Mouse (Mus musculus) CH12.LX (cell line): ENCODE results near the gene Mrps14. TPM values are rescaled to one million over a fixed set of nuclear protein-coding genes. Genes with fewer than 3 reads are reported as not detected.

Experiments used
- DNase-seq: peaks from one replicate; pipeline ENCODE4 v3.0.0-alpha.2; 2013; ENCODE audit errors: extremely low read depth
- H3K27ac ChIP-seq: 2 replicates; pipeline ENCODE4 v1.5.1; 2012; ENCODE audit warnings: low read depth, mild to moderate bottlenecking, control low read depth, moderate library complexity; ENCODE audit not compliant: insufficient read depth
- H3K27me3 ChIP-seq: replicated peaks from 2 replicates; pipeline ENCODE3; 2012; ENCODE audit warnings: inconsistent platforms
- H3K36me3 ChIP-seq, 2 experiments: replicated peaks in 1 of 2; 2 replicates each; pipeline versions ENCODE3 to v1.6.1; 2012; ENCODE audit warnings: inconsistent platforms in 1 of 2, low read length in 1 of 2, mild to moderate bottlenecking in 1 of 2, mixed read lengths in 1 of 2, moderate library complexity in 1 of 2; ENCODE audit not compliant: control insufficient read depth in 1 of 2, insufficient read depth in 1 of 2
- H3K4me1 ChIP-seq, 2 experiments: 2 replicates each; pipeline ENCODE4 v1.6.1; 2012; ENCODE audit warnings: inconsistent platforms in 1 of 2, moderate library complexity in 1 of 2; ENCODE audit not compliant: insufficient read depth in 2 of 2, control insufficient read depth in 1 of 2
- H3K4me2 ChIP-seq: 2 replicates; pipeline ENCODE4 v1.6.1; 2012; ENCODE audit warnings: low read depth, mild to moderate bottlenecking, control low read depth; ENCODE audit not compliant: poor library complexity, insufficient read depth, severe bottlenecking
- H3K4me3 ChIP-seq, 3 experiments: fragments of 150-350 bp in 1 of 3; sonication (generic) in 1 of 3; replicated peaks in 1 of 3; 2 replicates each; pipeline versions ENCODE3 to v1.5.1; 2011 to 2012; ENCODE audit warnings: low read depth in 2 of 3, low read length in 2 of 3, mild to moderate bottlenecking in 2 of 3, moderate library complexity in 2 of 3, control low read depth in 1 of 3, improper control_type of control experiment in 1 of 3, inconsistent platforms in 1 of 3, mixed read lengths in 1 of 3; ENCODE audit not compliant: poor library complexity in 1 of 3
- H3K79me2 ChIP-seq: replicated peaks from 2 replicates; pipeline ENCODE4 v1.6.1; 2012; ENCODE audit warnings: mild to moderate bottlenecking, moderate library complexity; ENCODE audit not compliant: control insufficient read depth, poor library complexity, insufficient read depth, severe bottlenecking; ENCODE audit errors: extremely low read depth
- H3K9ac ChIP-seq: 2 replicates; pipeline ENCODE4 v1.6.1; 2012; ENCODE audit warnings: low read depth, mild to moderate bottlenecking, control low read depth, moderate library complexity; ENCODE audit not compliant: insufficient read depth
- H3K9me3 ChIP-seq: replicated peaks from 2 replicates; pipeline ENCODE3; 2012; ENCODE audit warnings: low read length, inconsistent platforms, mixed read lengths
- BHLHE40 ChIP-seq: IDR thresholded peaks from 2 replicates; pipeline ENCODE4 v1.6.1; 2011; ENCODE audit warnings: mild to moderate bottlenecking, low read depth, low read length, improper control_type of control experiment
- CHD1 ChIP-seq: IDR thresholded peaks from 2 replicates; pipeline ENCODE4 v1.6.1; 2012; ENCODE audit warnings: low read depth, low read length, improper control_type of control experiment, inconsistent platforms
- CHD2 ChIP-seq: IDR thresholded peaks from 2 replicates; pipeline ENCODE4 v1.6.1; 2011; ENCODE audit warnings: low read length, improper control_type of control experiment
- CTCF ChIP-seq, 2 experiments: IDR thresholded peaks in 1 of 2; conservative IDR thresholded peaks in 1 of 2; 2 replicates each; pipeline ENCODE4 v1.5.1; 2011 to 2012; ENCODE audit warnings: low read depth in 2 of 2, low read length in 2 of 2, improper control_type of control experiment in 1 of 2, inconsistent platforms in 1 of 2, mild to moderate bottlenecking in 1 of 2, moderate library complexity in 1 of 2
- E2F4 ChIP-seq: IDR thresholded peaks from 2 replicates; pipeline ENCODE4 v1.6.1; 2011; ENCODE audit warnings: low read depth, low read length, improper control_type of control experiment; ENCODE audit not compliant: insufficient replicate concordance
- ELF1 ChIP-seq: IDR thresholded peaks from 2 replicates; pipeline ENCODE4 v1.6.1; 2014; ENCODE audit warnings: low read depth, mild to moderate bottlenecking, inconsistent platforms, low read length, improper control_type of control experiment
- EP300 ChIP-seq: IDR thresholded peaks from 2 replicates; pipeline ENCODE4 v1.6.1; 2011; ENCODE audit warnings: low read length, improper control_type of control experiment
- ETS1 ChIP-seq: conservative IDR thresholded peaks from 2 replicates; pipeline ENCODE4 v1.6.1; 2012; ENCODE audit warnings: low read depth, mild to moderate bottlenecking, inconsistent platforms, low read length, improper control_type of control experiment, moderate library complexity
- GABPA ChIP-seq: IDR thresholded peaks from 2 replicates; pipeline ENCODE4 v1.6.1; 2012; ENCODE audit warnings: low read depth, low read length, improper control_type of control experiment, inconsistent platforms; ENCODE audit not compliant: insufficient replicate concordance
- HCFC1 ChIP-seq: IDR thresholded peaks from 2 replicates; pipeline ENCODE4 v1.6.1; 2012; ENCODE audit warnings: low read depth, mild to moderate bottlenecking, inconsistent platforms, low read length, improper control_type of control experiment
- IRF4 ChIP-seq: IDR thresholded peaks from 2 replicates; pipeline ENCODE4 v1.6.1; 2014; ENCODE audit warnings: low read depth, mild to moderate bottlenecking, inconsistent platforms, low read length, improper control_type of control experiment
- JUN ChIP-seq: IDR thresholded peaks from 2 replicates; pipeline ENCODE4 v1.6.1; 2011; ENCODE audit warnings: low read depth, mild to moderate bottlenecking, low read length, improper control_type of control experiment, moderate library complexity; ENCODE audit not compliant: insufficient read depth
- JUND ChIP-seq: conservative IDR thresholded peaks from 2 replicates; pipeline ENCODE4 v1.6.1; 2011; ENCODE audit warnings: low read depth, low read length, improper control_type of control experiment
- KAT2A ChIP-seq: IDR thresholded peaks from 2 replicates; pipeline ENCODE4 v1.6.1; 2012; ENCODE audit warnings: low read length, improper control_type of control experiment, inconsistent platforms; ENCODE audit not compliant: insufficient replicate concordance
- MAFK ChIP-seq: IDR thresholded peaks from 2 replicates; pipeline ENCODE4 v1.6.1; 2011; ENCODE audit warnings: low read length, improper control_type of control experiment; ENCODE audit not compliant: insufficient replicate concordance
- MAX ChIP-seq: IDR thresholded peaks from 2 replicates; pipeline ENCODE4 v1.6.1; 2011; ENCODE audit warnings: low read length, improper control_type of control experiment
- MAZ ChIP-seq: IDR thresholded peaks from 2 replicates; pipeline ENCODE4 v1.6.1; 2012; ENCODE audit warnings: low read depth, mild to moderate bottlenecking, inconsistent platforms, low read length, improper control_type of control experiment, moderate library complexity
- MEF2A ChIP-seq: IDR thresholded peaks from 2 replicates; pipeline ENCODE4 v1.6.1; 2014; ENCODE audit warnings: low read depth, mild to moderate bottlenecking, inconsistent platforms, low read length, improper control_type of control experiment, borderline replicate concordance
- MXI1 ChIP-seq: IDR thresholded peaks from 2 replicates; pipeline ENCODE4 v1.6.1; 2011; ENCODE audit warnings: mild to moderate bottlenecking, low read depth, low read length, improper control_type of control experiment
- MYC ChIP-seq: IDR thresholded peaks from 2 replicates; pipeline ENCODE4 v1.6.1; 2011; ENCODE audit warnings: low read depth, mild to moderate bottlenecking, improper control_type of control experiment, low read length
- NELFE ChIP-seq: IDR thresholded peaks from 2 replicates; pipeline ENCODE4 v1.6.1; 2011; ENCODE audit warnings: low read depth, low read length, improper control_type of control experiment
- NRF1 ChIP-seq: IDR thresholded peaks from 2 replicates; pipeline ENCODE4 v1.6.1; 2014; ENCODE audit warnings: low read depth, mild to moderate bottlenecking, inconsistent platforms, low read length, improper control_type of control experiment, moderate library complexity
- PAX5 ChIP-seq: IDR thresholded peaks from 2 replicates; pipeline ENCODE4 v1.6.1; 2012; ENCODE audit warnings: low read length, inconsistent platforms, mixed read lengths
- POLR2A ChIP-seq: IDR thresholded peaks from 2 replicates; pipeline ENCODE4 v1.6.1; 2011; ENCODE audit warnings: low read depth, mild to moderate bottlenecking, improper control_type of control experiment, low read length
- POLR2AphosphoS2 ChIP-seq: IDR thresholded peaks from 2 replicates; pipeline ENCODE4 v1.6.1; 2011; ENCODE audit warnings: low read depth, low read length, improper control_type of control experiment
- RAD21 ChIP-seq: IDR thresholded peaks from 2 replicates; pipeline ENCODE4 v1.6.1; 2011; ENCODE audit warnings: low read depth, mild to moderate bottlenecking, low read length, improper control_type of control experiment, moderate library complexity
- RCOR1 ChIP-seq: conservative IDR thresholded peaks from 2 replicates; pipeline ENCODE4 v1.6.1; 2012; ENCODE audit warnings: low read depth, mild to moderate bottlenecking, inconsistent platforms, low read length, improper control_type of control experiment
- SIN3A ChIP-seq: IDR thresholded peaks from 2 replicates; pipeline ENCODE4 v1.6.1; 2012; ENCODE audit warnings: low read length, improper control_type of control experiment, inconsistent platforms
- SMC3 ChIP-seq: IDR thresholded peaks from 2 replicates; pipeline ENCODE4 v1.6.1; 2011; ENCODE audit warnings: low read depth, low read length, improper control_type of control experiment
- TBP ChIP-seq: conservative IDR thresholded peaks from 2 replicates; pipeline ENCODE4 v1.6.1; 2011; ENCODE audit warnings: low read depth, low read length, improper control_type of control experiment
- TCF12 ChIP-seq: IDR thresholded peaks from 2 replicates; pipeline ENCODE4 v1.6.1; 2014; ENCODE audit warnings: low read depth, mild to moderate bottlenecking, inconsistent platforms, low read length, improper control_type of control experiment
- UBTF ChIP-seq: IDR thresholded peaks from 2 replicates; pipeline ENCODE4 v1.6.1; 2012; ENCODE audit warnings: low read depth, mild to moderate bottlenecking, inconsistent platforms, low read length, improper control_type of control experiment, moderate library complexity
- USF1 ChIP-seq: IDR thresholded peaks from 2 replicates; pipeline ENCODE4 v1.6.1; 2014; ENCODE audit warnings: low read depth, mild to moderate bottlenecking, inconsistent platforms, low read length, improper control_type of control experiment
- USF2 ChIP-seq: conservative IDR thresholded peaks from 2 replicates; pipeline ENCODE4 v1.6.1; 2011; ENCODE audit warnings: low read depth, low read length, improper control_type of control experiment
- ZC3H11A ChIP-seq: IDR thresholded peaks from 2 replicates; pipeline ENCODE4 v1.6.1; 2012; ENCODE audit warnings: low read depth, mild to moderate bottlenecking, inconsistent platforms, low read length, improper control_type of control experiment
- ZKSCAN1 ChIP-seq: IDR thresholded peaks from 2 replicates; pipeline ENCODE4 v1.6.1; 2012; ENCODE audit warnings: low read depth, inconsistent platforms, low read length, improper control_type of control experiment, borderline replicate concordance
- ZMIZ1 ChIP-seq: IDR thresholded peaks from 2 replicates; pipeline ENCODE4 v1.6.1; 2012; ENCODE audit warnings: low read depth, mild to moderate bottlenecking, inconsistent platforms, low read length, improper control_type of control experiment
- ZNF384 ChIP-seq: IDR thresholded peaks from 2 replicates; pipeline ENCODE4 v1.6.1; 2012; ENCODE audit warnings: low read depth, low read length, improper control_type of control experiment, inconsistent platforms
- dilution Hi-C: fragments of 300-500 bp; cut with MboI; formaldehyde crosslinking; loops from 2 replicates; pipeline ENCODE4 v1.14.3; 2020; ENCODE audit warnings: low sequenced_read_pairs; ENCODE audit not compliant: extremely low pct_unique_long_range_greater_than_20kb, extremely low pct_ligation_motif_present
- in situ Hi-C: fragments of 300-500 bp; cut with MboI; formaldehyde crosslinking; loops from 3 replicates; pipeline ENCODE4 v1.14.3; 2019; ENCODE audit warnings: low sequenced_read_pairs, low pct_ligation_motif_present, low pct_unique_long_range_greater_than_20kb, mixed read lengths
- polyA plus RNA-seq: library from polyadenylated mRNA; unstranded; fragments of >175 nt; gene quantifications from 2 replicates; pipeline ENCODE4 v1.2.1, GENCODE M21; 2012; ENCODE audit warnings: low read depth; ENCODE audit not compliant: insufficient read length
- total RNA-seq, 2 experiments: library from RNA; depleted of rRNA; stranded (reverse); fragments of 300-350 nt in 1 of 2; fragments of >200 nt in 1 of 2; gene quantifications; 2 replicates each; pipeline ENCODE4 v1.2.3; 2012 to 2014

Mrps14 gene
- total and polyA plus RNA-seq, 3 experiments = 103 to 142 (median 106) TPM

GRCm38 (mm10) chr1:160251388-160252007, 56.5 kb downstream of the Mrps14 start:
- dilution Hi-C loops = no loop called here

More at GRCm38 (mm10) chr1:160251388-160252007, 56.5 kb downstream of the Mrps14 start:
- H3K9ac ChIP-seq = peak overlapping the region; percentile 72
- H3K79me2 ChIP-seq = peaks cover 23% of the 10 kb centered on the region
- peak overlapping the region; percentile 64 for H3K27ac ChIP-seq
- H3K27me3 ChIP-seq = no peaks in the 10 kb centered on the region
- H3K4me3 ChIP-seq = peak overlapping the region in 2 of 3 experiments; percentile 24 to 62
- TF ChIP-seq CHD1 (peak; percentile 88; the same call in 1 of the 2 replicates), MEF2A (peak; percentile 41; the same call in 1 of the 2 replicates), RAD21 (no peak), NELFE (no peak), ZMIZ1 (no peak), POLR2A (no peak), TBP (0 out of 2 replicates have a peak, but pooled peaks have one; percentile 20), POLR2AphosphoS2 (no peak), MAX (no peak), ETS1 (peak; percentile 50; the same call in 1 of the 2 replicates), HCFC1 (0 out of 2 replicates have a peak, but pooled peaks have one; percentile 15), ZKSCAN1 (no peak), JUN (peak; percentile 74), TCF12 (peak; percentile 64; the same call in 1 of the 2 replicates), MXI1 (peak; percentile 64; the same call in 1 of the 2 replicates), PAX5 (no peak), UBTF (no peak), CTCF (conservative IDR thresholded peaks at IDR 0.05 in 1 of 2, IDR thresholded peaks at IDR 0.05 in 1 of 2; ENCODE audit: low read depth in 2 of 2, low read length in 2 of 2) (no peak), EP300 (peak; percentile 64; the same call in 1 of the 2 replicates), CHD2 (peak; percentile 55), JUND (peak; percentile 80), E2F4 (no peak), MYC (0 out of 2 replicates have a peak, but pooled peaks have one; percentile 30), KAT2A (no peak), ZNF384 (no peak), GABPA (no peak), MAFK (peak; percentile 35; the same call in 1 of the 2 replicates), ELF1 (peak; percentile 31; the same call in 1 of the 2 replicates), ZC3H11A (no peak), NRF1 (no peak), SMC3 (no peak), MAZ (0 out of 2 replicates have a peak, but pooled peaks have one; percentile 35), RCOR1 (0 out of 2 replicates have a peak, but pooled peaks have one; percentile 52), BHLHE40 (peak; percentile 29), IRF4 (peak; percentile 48), SIN3A (peak; percentile 82; the same call in 1 of the 2 replicates), USF1 (no peak), USF2 (no peak)
- peaks cover 0 to 50% of the 10 kb centered on the region in 2 experiments; a peak in 2 of 4 replicates for H3K4me1 ChIP-seq
- DNase-seq = peak; percentile 56
- peaks cover 12 to 23% of the 10 kb centered on the region in 2 experiments for H3K36me3 ChIP-seq
- H3K9me3 ChIP-seq = no peaks in the 10 kb centered on the region
- H3K4me2 ChIP-seq = peak overlapping the region; percentile 70
- in situ Hi-C loops = no loop called here
